ENCODE assay signal across 8 mouse cellular contexts in the genomic region with DNA sequence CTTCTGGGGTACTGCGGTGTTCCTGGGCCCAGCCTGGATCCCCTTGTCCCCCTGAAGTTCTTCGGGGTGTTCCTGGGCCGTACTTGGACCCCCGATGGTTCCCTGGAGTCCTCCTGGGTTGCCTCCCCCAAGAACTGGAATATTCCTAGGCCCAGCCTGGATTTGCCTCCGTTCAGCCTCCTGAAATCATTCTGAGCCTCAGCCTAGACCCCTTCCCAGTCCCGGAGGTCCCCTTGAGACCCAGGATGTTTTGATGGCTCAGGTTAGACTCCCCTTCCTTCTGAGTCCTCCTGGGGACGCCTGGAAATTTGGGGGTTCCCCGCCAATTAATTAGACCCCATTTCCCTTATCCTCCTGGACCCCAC. TPM values are rescaled to one million over a fixed set of nuclear protein-coding genes. Genes with fewer than 3 reads are reported as not detected.
A peak's percentile ranks its signal among the peaks of the same experiment; 100 is the strongest.
DNase-seq lines count a peak whose midpoint lies in the region; ATAC-seq and TF ChIP-seq lines count a peak whose summit lies in the region.

No protein-coding gene starts in this region.

- peak overlapping the region; percentile 96 for H3K9ac ChIP-seq in heart, embryonic 11.5 days (ENCODE audit: low read depth, low read length)
- peak overlapping the region; percentile 96 for H3K9ac ChIP-seq in CH12.LX (ENCODE audit: insufficient read depth, low read depth)
- peak overlapping the region; percentile 98 for H3K9ac ChIP-seq in forebrain, embryonic 14.5 days (ENCODE audit: low read length)
- peak overlapping the region; percentile 67 for H3K9ac ChIP-seq in liver, embryonic 15.5 days

- no peak for ATAC-seq in heart, embryonic 11.5 days (replicated peaks; ENCODE audit: insufficient number of reproducible peaks, low FRiP score, low TSS enrichment)
- no peak; the same call in 1 of the 2 replicates for ATAC-seq in forebrain, embryonic 14.5 days
- no peak for ATAC-seq in liver, embryonic 15.5 days (ENCODE audit: insufficient read depth)

- DNase-seq in heart, adult 18-20 months = no peak
- no peak for DNase-seq in CH12.LX (ENCODE audit: extremely low read depth)
- no peak for DNase-seq in forebrain, embryonic 14.5 days (ENCODE audit: low spot score)
- DNase-seq in retina, postnatal 1 day = no peak
- no peak for DNase-seq in adrenal gland, postnatal 4 days (ENCODE audit: low spot score in 2 of 2)
- DNase-seq in spleen, postnatal 10 days (ENCODE audit: low spot score in 2 of 2) = no peak

- peak overlapping the region; percentile 90 for H3K4me3 ChIP-seq in heart, embryonic 11.5 days (ENCODE audit: low read depth, low read length)
- H3K4me3 ChIP-seq in CH12.LX (replicated peaks in 1 of 3; ENCODE audit: low read depth in 2 of 3, low read length in 2 of 3, poor library complexity in 1 of 3) = peak overlapping the region; percentile 44 to 85 (median 78)
- peak overlapping the region; percentile 92 for H3K4me3 ChIP-seq in forebrain, embryonic 14.5 days (ENCODE audit: low read depth, low read length)
- peak overlapping the region; percentile 71 for H3K4me3 ChIP-seq in liver, embryonic 15.5 days (replicated peaks)

- peaks cover 11% of the 10 kb centered on the region for H3K4me1 ChIP-seq in heart, embryonic 11.5 days (ENCODE audit: control insufficient read depth, insufficient read depth, low read length)
- peaks cover 10 to 33% of the 10 kb centered on the region in 2 experiments for H3K4me1 ChIP-seq in CH12.LX (ENCODE audit: control insufficient read depth in 1 of 2, insufficient read depth in 2 of 2)
- peaks cover 14% of the 10 kb centered on the region for H3K4me1 ChIP-seq in forebrain, embryonic 14.5 days (ENCODE audit: control insufficient read depth, insufficient read depth, low read length)
- H3K4me1 ChIP-seq in liver, embryonic 15.5 days (replicated peaks) = peaks cover 12% of the 10 kb centered on the region

- TF ChIP-seq RAD21 in CH12.LX (IDR thresholded peaks at IDR 0.05; ENCODE audit: low read depth, low read length) = no peak

- H3K79me2 ChIP-seq in CH12.LX (replicated peaks; ENCODE audit: control insufficient read depth, extremely low read depth, insufficient read depth, poor library complexity, severe bottlenecking) = no peaks in the 10 kb centered on the region

- in situ Hi-C loops in CH12.LX (cut with MboI; ENCODE audit: low pct_ligation_motif_present, low pct_unique_long_range_greater_than_20kb, low sequenced_read_pairs) = no loop called here

- TF ChIP-seq EP300 in CH12.LX (IDR thresholded peaks at IDR 0.05; ENCODE audit: low read length) = no peak

- TF ChIP-seq CTCF in CH12.LX (conservative IDR thresholded peaks at IDR 0.05 in 1 of 2, IDR thresholded peaks at IDR 0.05 in 1 of 2; ENCODE audit: low read depth in 2 of 2, low read length in 2 of 2) = no peak

- H3K4me2 ChIP-seq in heart, embryonic 11.5 days = peak overlapping the region; percentile 82
- peak overlapping the region; percentile 69 for H3K4me2 ChIP-seq in CH12.LX (ENCODE audit: insufficient read depth, low read depth, poor library complexity, severe bottlenecking)
- peak overlapping the region; percentile 82 for H3K4me2 ChIP-seq in forebrain, embryonic 14.5 days (ENCODE audit: low read length)
- H3K4me2 ChIP-seq in liver, embryonic 15.5 days = peak overlapping the region; percentile 82

- H3K36me3 ChIP-seq in heart, embryonic 11.5 days (ENCODE audit: control insufficient read depth, insufficient read depth, low read length) = no peaks in the 10 kb centered on the region
- peaks cover 0 to 10% of the 10 kb centered on the region in 2 experiments for H3K36me3 ChIP-seq in CH12.LX (replicated peaks in 1 of 2; ENCODE audit: control insufficient read depth in 1 of 2, insufficient read depth in 1 of 2, low read length in 1 of 2)
- no peaks in the 10 kb centered on the region for H3K36me3 ChIP-seq in forebrain, embryonic 14.5 days (ENCODE audit: control insufficient read depth, insufficient read depth, low read length)
- no peaks in the 10 kb centered on the region for H3K36me3 ChIP-seq in liver, embryonic 15.5 days (replicated peaks)

- WGBS in heart, embryonic 11.5 days (ENCODE audit: insufficient replicate concordance) = 16% methylated on average over 8 of the region's 8 CpGs
- WGBS in forebrain, embryonic 14.5 days = 23% methylated on average over 8 of the region's 8 CpGs
- WGBS in liver, embryonic 15.5 days (ENCODE audit: insufficient replicate concordance) = 29% methylated on average over 8 of the region's 8 CpGs

- TF ChIP-seq POLR2A in CH12.LX (IDR thresholded peaks at IDR 0.05; ENCODE audit: low read depth, low read length) = no peak

- H3K27ac ChIP-seq in heart, embryonic 11.5 days (ENCODE audit: low read depth, low read length) = 0 out of 2 replicates have a peak overlapping the region, but pooled peaks have one; percentile 41
- H3K27ac ChIP-seq in CH12.LX (ENCODE audit: insufficient read depth, low read depth) = no peak overlapping the region
- H3K27ac ChIP-seq in forebrain, embryonic 14.5 days (ENCODE audit: low read depth, low read length) = peak overlapping the region; percentile 65
- H3K27ac ChIP-seq in liver, embryonic 15.5 days (replicated peaks) = no peak overlapping the region

- H3K9me3 ChIP-seq in heart, embryonic 11.5 days (replicated peaks; ENCODE audit: control insufficient read depth, low read length) = no peaks in the 10 kb centered on the region
- peaks cover 2% of the 10 kb centered on the region for H3K9me3 ChIP-seq in CH12.LX (replicated peaks; ENCODE audit: low read length)
- H3K9me3 ChIP-seq in forebrain, embryonic 14.5 days (replicated peaks; ENCODE audit: control insufficient read depth, low read length) = no peaks in the 10 kb centered on the region
- no peaks in the 10 kb centered on the region for H3K9me3 ChIP-seq in liver, embryonic 15.5 days (replicated peaks)

- peaks cover 2% of the 10 kb centered on the region; the same call in 1 of the 2 replicates for H3K27me3 ChIP-seq in heart, embryonic 11.5 days (ENCODE audit: control insufficient read depth, insufficient read depth, low read length)
- peaks cover 30% of the 10 kb centered on the region for H3K27me3 ChIP-seq in CH12.LX (replicated peaks)
- H3K27me3 ChIP-seq in forebrain, embryonic 14.5 days (replicated peaks; ENCODE audit: control insufficient read depth, insufficient read depth, low read length) = no peaks in the 10 kb centered on the region
- peaks cover 80% of the 10 kb centered on the region for H3K27me3 ChIP-seq in liver, embryonic 15.5 days

- dilution Hi-C loops in CH12.LX (cut with MboI; ENCODE audit: extremely low pct_ligation_motif_present, extremely low pct_unique_long_range_greater_than_20kb, low sequenced_read_pairs) = no loop called here

TF ChIP-seq in CH12.LX, 34 proteins besides CTCF, POLR2A, EP300 and RAD21:
- TF ChIP-seq NELFE (IDR thresholded peaks at IDR 0.05; ENCODE audit: low read depth, low read length) = no peak
- no peak for TF ChIP-seq BHLHE40 (IDR thresholded peaks at IDR 0.05; ENCODE audit: low read depth, low read length)
- TF ChIP-seq ZNF384 (IDR thresholded peaks at IDR 0.05; ENCODE audit: low read depth, low read length) = no peak
- TF ChIP-seq E2F4 (IDR thresholded peaks at IDR 0.05; ENCODE audit: insufficient replicate concordance, low read depth, low read length) = no peak
- no peak for TF ChIP-seq JUND (conservative IDR thresholded peaks at IDR 0.05; ENCODE audit: low read depth, low read length)
- no peak for TF ChIP-seq MEF2A (IDR thresholded peaks at IDR 0.05; ENCODE audit: borderline replicate concordance, low read depth, low read length)
- no peak for TF ChIP-seq GABPA (IDR thresholded peaks at IDR 0.05; ENCODE audit: insufficient replicate concordance, low read depth, low read length)
- TF ChIP-seq MAFK (IDR thresholded peaks at IDR 0.05; ENCODE audit: insufficient replicate concordance, low read length) = no peak
- TF ChIP-seq USF2 (conservative IDR thresholded peaks at IDR 0.05; ENCODE audit: low read depth, low read length) = no peak
- no peak for TF ChIP-seq NRF1 (IDR thresholded peaks at IDR 0.05; ENCODE audit: low read depth, low read length)
- TF ChIP-seq CHD1 (IDR thresholded peaks at IDR 0.05; ENCODE audit: low read depth, low read length) = no peak
- TF ChIP-seq ETS1 (conservative IDR thresholded peaks at IDR 0.05; ENCODE audit: low read depth, low read length) = no peak
TF ChIP-seq in CH12.LX: peak in this region for 0.

RNA-seq across cellular contexts. Expression of a gene that starts 0.4 kb away (rescaled TPM):
- 32.4 and 36.1 TPM in 2 replicates for polyA plus RNA-seq in heart, embryonic 11.5 days (2014; fragmentation: Nextera tagmentation; extraction: Ambion mirVana)
- total RNA-seq in heart, adult 18-20 months (2021) = 100 to 1,000 TPM; 214 to 237 TPM
- total RNA-seq in CH12.LX (2012; rRNA removed) (49.4 and 63.1 TPM in 2 replicates), CH12.LX (2014; rRNA removed) (36.7 and 40.1 TPM in 2 replicates)
- polyA plus RNA-seq in CH12.LX (2012; ENCODE audit: insufficient read length, low read depth) = 67.2 and 70.0 TPM in 2 replicates
- polyA plus RNA-seq in forebrain, embryonic 14.5 days (2014; fragmentation: Nextera tagmentation; extraction: Ambion mirVana) = 46.0 and 63.2 TPM in 2 replicates
- 33.1 and 46.0 TPM in 2 replicates for polyA plus RNA-seq in liver, embryonic 15.5 days (2015; fragmentation: Nextera tagmentation; extraction: Ambion mirVana)
- 100 to 1,000 TPM; 203 to 217 TPM for total RNA-seq in adrenal gland, postnatal 4 days (2021)

Comparison
In these comparisons a context has a peak if more than half of its experiments do, and no peak if none do; other contexts are left out.
1. H3K27ac ChIP-seq: peak in heart, embryonic 11.5 days (single experiment) and forebrain, embryonic 14.5 days (single experiment); none in CH12.LX (single experiment) and liver, embryonic 15.5 days (single experiment).
2. Peak in every context shown above with its lines, with median percentiles within 50 percentile points of each other: H3K4me2 ChIP-seq, H3K4me3 ChIP-seq and H3K9ac ChIP-seq.